Mouse (Mus musculus): ENCODE data around the gene Snapc3. TPM values are rescaled to one million over a fixed set of nuclear protein-coding genes. Genes with fewer than 3 reads are reported as not detected.
"Not testable (repeated sequence)": the region's sequence is repeated elsewhere in the genome, so short reads cannot be mapped to it uniquely, and the experiment has no call there.

Snapc3 gene
- polyA plus RNA-seq, 1 experiment: 22.3 TPM

- no peak for TF ChIP-seq CTCF (IDR thresholded peaks at IDR 0.05; ENCODE audit: control insufficient read depth, insufficient read depth, low read length)
- no peak for TF ChIP-seq POLR2A (IDR thresholded peaks at IDR 0.05; ENCODE audit: borderline replicate concordance, control insufficient read depth, low read depth, low read length)
- 12% methylated on average over 3 of the region's 3 CpGs for WGBS
- no peak overlapping the region for H3K4me3 ChIP-seq (replicated peaks; ENCODE audit: control insufficient read depth, low read depth, low read length)
These were observed 94.7 kb downstream of the Snapc3 start for GRCm38 (mm10) chr4:83512217-83512616.

GRCm38 (mm10) chr4:83512644-83513043 is 95.1 kb downstream of the Snapc3 start:
- 27% methylated on average over 2 of the region's 2 CpGs for WGBS
- TF ChIP-seq POLR2A (IDR thresholded peaks at IDR 0.05; ENCODE audit: borderline replicate concordance, control insufficient read depth, low read depth, low read length) (no peak), CTCF (IDR thresholded peaks at IDR 0.05; ENCODE audit: control insufficient read depth, insufficient read depth, low read length) (no peak)

More at GRCm38 (mm10) chr4:83512217-83512616, 94.7 kb downstream of the Snapc3 start:
- Histone ChIP-seq H3K4me1 (ENCODE audit: control insufficient read depth, insufficient read depth, low read length) (no peaks in the 10 kb centered on the region), H3K27ac (ENCODE audit: control insufficient read depth, insufficient read depth, low read depth, low read length, poor library complexity) (no peak overlapping the region)

GRCm38 (mm10) chr4:83514183-83514582 is 96.7 kb downstream of the Snapc3 start:
- Histone ChIP-seq H3K4me1 (ENCODE audit: control insufficient read depth, insufficient read depth, low read length) (no peaks in the 10 kb centered on the region), H3K4me3 (replicated peaks; ENCODE audit: control insufficient read depth, low read depth, low read length) (no peak overlapping the region), H3K27ac (ENCODE audit: control insufficient read depth, insufficient read depth, low read depth, low read length, poor library complexity) (no peak overlapping the region)
- TF ChIP-seq CTCF (IDR thresholded peaks at IDR 0.05; ENCODE audit: control insufficient read depth, insufficient read depth, low read length) (no peak), POLR2A (IDR thresholded peaks at IDR 0.05; ENCODE audit: borderline replicate concordance, control insufficient read depth, low read depth, low read length) (no peak)
- WGBS: 72% methylated on average over 1 of the region's 1 CpGs

More at GRCm38 (mm10) chr4:83512644-83513043, 95.1 kb downstream of the Snapc3 start:
- no peak overlapping the region for H3K4me3 ChIP-seq (replicated peaks; ENCODE audit: control insufficient read depth, low read depth, low read length)
- H3K4me1 ChIP-seq (ENCODE audit: control insufficient read depth, insufficient read depth, low read length): no peaks in the 10 kb centered on the region
- no peak overlapping the region for H3K27ac ChIP-seq (ENCODE audit: control insufficient read depth, insufficient read depth, low read depth, low read length, poor library complexity)

- H3K4me3 ChIP-seq (replicated peaks; ENCODE audit: control insufficient read depth, low read depth, low read length): no peak overlapping the region
- no peak for TF ChIP-seq CTCF (IDR thresholded peaks at IDR 0.05; ENCODE audit: control insufficient read depth, insufficient read depth, low read length)
- no peak for TF ChIP-seq POLR2A (IDR thresholded peaks at IDR 0.05; ENCODE audit: borderline replicate concordance, control insufficient read depth, low read depth, low read length)
- no peak overlapping the region for H3K27ac ChIP-seq (ENCODE audit: control insufficient read depth, insufficient read depth, low read depth, low read length, poor library complexity)
- H3K4me1 ChIP-seq (ENCODE audit: control insufficient read depth, insufficient read depth, low read length): no peaks in the 10 kb centered on the region
- WGBS: 80% methylated on average over 10 of the region's 10 CpGs
These were observed 97.6 kb downstream of the Snapc3 start for GRCm38 (mm10) chr4:83514976-83515669.

- H3K4me1 ChIP-seq (ENCODE audit: control insufficient read depth, insufficient read depth, low read length); H3K27ac ChIP-seq (ENCODE audit: control insufficient read depth, insufficient read depth, low read depth, low read length, poor library complexity); H3K4me3 ChIP-seq (replicated peaks; ENCODE audit: control insufficient read depth, low read depth, low read length): not testable (repeated sequence)
- 86% methylated on average over 5 of the region's 6 CpGs for WGBS
These were observed 98.6 kb downstream of the Snapc3 start for GRCm38 (mm10) chr4:83516144-83516543.

Other genes with a start within 250 kb of the Snapc3 start
- gene Ttc39b, start 93.5 kb upstream of the Snapc3 start, polyA plus RNA-seq (2011; ENCODE audit: insufficient read depth, insufficient read length, low replicate concordance, missing spikeins): 5.2 and 8.2 TPM in 2 replicates
- 122 and 128 TPM in 2 replicates for gene Psip1, start 68.7 kb downstream of the Snapc3 start, polyA plus RNA-seq (2011; ENCODE audit: insufficient read depth, insufficient read length, low replicate concordance, missing spikeins)
- 2.4 and 6.6 TPM in 2 replicates for gene Ccdc171, start 107.8 kb downstream of the Snapc3 start, polyA plus RNA-seq (2011; ENCODE audit: insufficient read depth, insufficient read length, low replicate concordance, missing spikeins)

All from bone marrow, adult 2 months (tissue).